Comparison of ENCODE assay signal across 13 mouse cellular contexts in the genomic region with DNA sequence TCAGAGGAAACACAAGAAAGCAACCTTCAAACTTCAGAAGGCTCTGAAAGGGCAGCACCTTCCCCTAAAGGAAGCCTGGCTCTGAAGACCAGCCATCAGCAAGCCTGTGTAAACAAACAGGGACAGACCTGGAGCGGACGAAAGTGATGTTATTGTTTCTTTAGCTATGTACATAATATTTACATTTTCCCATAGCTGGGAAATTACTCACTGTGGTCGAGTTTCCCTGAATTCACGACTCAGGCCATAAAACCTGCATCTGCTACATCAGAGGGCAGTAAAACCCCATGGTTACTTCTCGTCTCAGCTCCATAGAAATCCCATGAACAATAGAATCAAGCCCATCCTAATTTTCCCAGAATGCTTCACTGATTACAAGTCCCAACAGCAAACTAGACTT. TPM values are rescaled to one million over a fixed set of nuclear protein-coding genes. Genes with fewer than 3 reads are reported as not detected.
DNase-seq lines count a peak whose midpoint lies in the region; ATAC-seq and TF ChIP-seq lines count a peak whose summit lies in the region.
"Had no signal": no experiment of that assay in that cellular context is flagged by ENCODE, and none has a peak within 500 bp of the region (broad histone marks: within the 10 kb centered on the region; RNA-seq: fewer than 3 reads in every experiment).

No protein-coding gene starts in this region.

- no peak overlapping the region for H3K9ac ChIP-seq in hindbrain, embryonic 14.5 days
- H3K9ac ChIP-seq in midbrain, embryonic 11.5 days (ENCODE audit: low read length) = no peak overlapping the region
- no peak overlapping the region for H3K9ac ChIP-seq in midbrain, embryonic 16.5 days (ENCODE audit: low read depth, low read length)
- no peak overlapping the region for H3K9ac ChIP-seq in intestine, postnatal 0 days (ENCODE audit: low read depth, low read length)
- H3K9ac ChIP-seq in stomach, embryonic 16.5 days (ENCODE audit: low read length) = no peak overlapping the region
- no peak overlapping the region for H3K9ac ChIP-seq in forebrain, embryonic 16.5 days (replicated peaks; ENCODE audit: low read depth, low read length)
- H3K9ac ChIP-seq: liver, embryonic 14.5 days had no signal

- H3K4me1 ChIP-seq in hindbrain, embryonic 10.5 days (replicated peaks) = peaks cover 45% of the 10 kb centered on the region
- H3K4me1 ChIP-seq in hindbrain, embryonic 14.5 days (replicated peaks; ENCODE audit: control insufficient read depth, insufficient read depth, low read length) = peaks cover 20% of the 10 kb centered on the region
- peaks cover 9% of the 10 kb centered on the region for H3K4me1 ChIP-seq in midbrain, embryonic 11.5 days (ENCODE audit: control insufficient read depth, insufficient read depth, low read length)
- H3K4me1 ChIP-seq in midbrain, embryonic 16.5 days (ENCODE audit: control insufficient read depth, insufficient read depth, low read length) = peaks cover 11% of the 10 kb centered on the region
- H3K4me1 ChIP-seq in intestine, postnatal 0 days (replicated peaks; ENCODE audit: control insufficient read depth, insufficient read depth, low read length) = peaks cover 21% of the 10 kb centered on the region
- H3K4me1 ChIP-seq in stomach, embryonic 16.5 days (ENCODE audit: control insufficient read depth, insufficient read depth, low read length) = peaks cover 51% of the 10 kb centered on the region
- H3K4me1 ChIP-seq in forebrain, embryonic 16.5 days (replicated peaks; ENCODE audit: control insufficient read depth, insufficient read depth, low read length) = peaks cover 13% of the 10 kb centered on the region

- no peaks in the 10 kb centered on the region for H3K36me3 ChIP-seq in hindbrain, embryonic 10.5 days
- no peaks in the 10 kb centered on the region for H3K36me3 ChIP-seq in hindbrain, embryonic 14.5 days (replicated peaks; ENCODE audit: control insufficient read depth, insufficient read depth)
- no peaks in the 10 kb centered on the region for H3K36me3 ChIP-seq in midbrain, embryonic 11.5 days (ENCODE audit: control insufficient read depth, insufficient read depth, low read length)
- H3K36me3 ChIP-seq in midbrain, embryonic 16.5 days (ENCODE audit: control insufficient read depth, insufficient read depth, low read length) = no peaks in the 10 kb centered on the region
- H3K36me3 ChIP-seq in intestine, postnatal 0 days (ENCODE audit: control insufficient read depth, insufficient read depth) = 0 out of 2 replicates have a peak, but pooled peaks cover 11% of the 10 kb centered on the region
- no peaks in the 10 kb centered on the region for H3K36me3 ChIP-seq in stomach, embryonic 16.5 days (ENCODE audit: control insufficient read depth, insufficient read depth, low read length)
- no peaks in the 10 kb centered on the region for H3K36me3 ChIP-seq in forebrain, embryonic 16.5 days (ENCODE audit: control insufficient read depth, insufficient read depth)

- DNase-seq in hindbrain, embryonic 10.5 days (ENCODE audit: low spot score) = no peak
- no peak for DNase-seq in hindbrain, embryonic 14.5 days (ENCODE audit: low spot score)
- DNase-seq in midbrain, embryonic 11.5 days (ENCODE audit: low spot score, missing footprints) = peak; percentile 69
- DNase-seq in thymus, postnatal 14 days = no peak
- DNase-seq: cerebellum, adult 2 months; kidney, postnatal 25 days had no signal

- H3K27ac ChIP-seq in hindbrain, embryonic 10.5 days = peak overlapping the region; percentile 18; the same call in 1 of the 2 replicates
- H3K27ac ChIP-seq in hindbrain, embryonic 14.5 days = no peak overlapping the region
- no peak overlapping the region for H3K27ac ChIP-seq in midbrain, embryonic 11.5 days (ENCODE audit: low read depth, low read length)
- H3K27ac ChIP-seq in midbrain, embryonic 16.5 days (ENCODE audit: low read length) = no peak overlapping the region
- H3K27ac ChIP-seq in intestine, postnatal 0 days (ENCODE audit: low read depth, low read length) = peak overlapping the region; percentile 3
- H3K27ac ChIP-seq in stomach, embryonic 16.5 days (ENCODE audit: low read length) = peak overlapping the region; percentile 67
- no peak overlapping the region for H3K27ac ChIP-seq in forebrain, embryonic 16.5 days (ENCODE audit: low read length)
- H3K27ac ChIP-seq: liver, embryonic 14.5 days had no signal

- WGBS in hindbrain, embryonic 10.5 days = 51% methylated on average over 5 of the region's 5 CpGs
- 44% methylated on average over 5 of the region's 5 CpGs for WGBS in hindbrain, embryonic 14.5 days
- 56% methylated on average over 5 of the region's 5 CpGs for WGBS in midbrain, embryonic 11.5 days
- WGBS in midbrain, embryonic 16.5 days = 53% methylated on average over 5 of the region's 5 CpGs
- WGBS in intestine, postnatal 0 days = 8% methylated on average over 5 of the region's 5 CpGs
- WGBS in stomach, embryonic 16.5 days = 15% methylated on average over 5 of the region's 5 CpGs
- 56% methylated on average over 5 of the region's 5 CpGs for WGBS in forebrain, embryonic 16.5 days

- TF ChIP-seq CTCF in intestine, postnatal 0 days (IDR thresholded peaks at IDR 0.05; ENCODE audit: low read depth) = peak; percentile 17; the same call in 1 of the 2 replicates

- no peak for ATAC-seq in hindbrain, embryonic 14.5 days (ENCODE audit: low FRiP score)
- no peak for ATAC-seq in midbrain, embryonic 11.5 days (ENCODE audit: low FRiP score)
- no peak for ATAC-seq in midbrain, embryonic 16.5 days
- ATAC-seq in intestine, postnatal 0 days = no peak; the same call in 1 of the 2 replicates
- no peak; the same call in 1 of the 2 replicates for ATAC-seq in stomach, embryonic 16.5 days (ENCODE audit: insufficient read depth, low FRiP score)
- no peak for ATAC-seq in forebrain, embryonic 16.5 days
- ATAC-seq: activated CD4-positive, CD25-positive, alpha-beta regulatory T cell, adult 4 months had no signal

- no peaks in the 10 kb centered on the region for H3K27me3 ChIP-seq in hindbrain, embryonic 10.5 days (ENCODE audit: insufficient read depth, poor library complexity, severe bottlenecking)
- H3K27me3 ChIP-seq in hindbrain, embryonic 14.5 days (ENCODE audit: control insufficient read depth, insufficient read depth, low read length) = no peaks in the 10 kb centered on the region
- no peaks in the 10 kb centered on the region for H3K27me3 ChIP-seq in midbrain, embryonic 11.5 days (ENCODE audit: control insufficient read depth, insufficient read depth, low read length)
- no peaks in the 10 kb centered on the region for H3K27me3 ChIP-seq in midbrain, embryonic 16.5 days (ENCODE audit: control insufficient read depth, insufficient read depth, low read depth, low read length)
- no peaks in the 10 kb centered on the region for H3K27me3 ChIP-seq in intestine, postnatal 0 days (replicated peaks; ENCODE audit: control insufficient read depth, insufficient read depth, low read length)
- no peaks in the 10 kb centered on the region for H3K27me3 ChIP-seq in stomach, embryonic 16.5 days (ENCODE audit: control insufficient read depth, insufficient read depth, low read length)
- H3K27me3 ChIP-seq in forebrain, embryonic 16.5 days (replicated peaks; ENCODE audit: control insufficient read depth, insufficient read depth, low read length) = no peaks in the 10 kb centered on the region

- no peaks in the 10 kb centered on the region for H3K9me3 ChIP-seq in hindbrain, embryonic 10.5 days
- no peaks in the 10 kb centered on the region for H3K9me3 ChIP-seq in hindbrain, embryonic 14.5 days (ENCODE audit: control insufficient read depth, low read length)
- H3K9me3 ChIP-seq in midbrain, embryonic 11.5 days (ENCODE audit: control insufficient read depth, low read length) = no peaks in the 10 kb centered on the region
- no peaks in the 10 kb centered on the region for H3K9me3 ChIP-seq in midbrain, embryonic 16.5 days (replicated peaks; ENCODE audit: control insufficient read depth, low read length, poor library complexity, severe bottlenecking)
- H3K9me3 ChIP-seq in intestine, postnatal 0 days (ENCODE audit: control insufficient read depth) = no peaks in the 10 kb centered on the region
- no peaks in the 10 kb centered on the region for H3K9me3 ChIP-seq in stomach, embryonic 16.5 days (replicated peaks; ENCODE audit: control insufficient read depth, low read length)
- H3K9me3 ChIP-seq in forebrain, embryonic 16.5 days (ENCODE audit: control insufficient read depth, low read length) = no peaks in the 10 kb centered on the region
- H3K9me3 ChIP-seq: megakaryocyte, embryonic 14.5 days had no signal

- no peak overlapping the region for H3K4me3 ChIP-seq in hindbrain, embryonic 10.5 days
- H3K4me3 ChIP-seq in hindbrain, embryonic 14.5 days (replicated peaks; ENCODE audit: low read length) = no peak overlapping the region
- H3K4me3 ChIP-seq in midbrain, embryonic 11.5 days (ENCODE audit: low read depth, low read length) = no peak overlapping the region
- H3K4me3 ChIP-seq in midbrain, embryonic 16.5 days (ENCODE audit: low read depth, low read length) = no peak overlapping the region
- no peak overlapping the region for H3K4me3 ChIP-seq in intestine, postnatal 0 days (ENCODE audit: low read depth, low read length)
- H3K4me3 ChIP-seq in stomach, embryonic 16.5 days (replicated peaks; ENCODE audit: low read length) = no peak overlapping the region
- no peak overlapping the region for H3K4me3 ChIP-seq in forebrain, embryonic 16.5 days (replicated peaks; ENCODE audit: low read length)
- H3K4me3 ChIP-seq: megakaryocyte, embryonic 14.5 days had no signal

- no peak overlapping the region for H3K4me2 ChIP-seq in hindbrain, embryonic 14.5 days (replicated peaks)
- no peak overlapping the region for H3K4me2 ChIP-seq in midbrain, embryonic 11.5 days
- no peak overlapping the region for H3K4me2 ChIP-seq in midbrain, embryonic 16.5 days (ENCODE audit: low read length)
- H3K4me2 ChIP-seq in intestine, postnatal 0 days (replicated peaks; ENCODE audit: low read depth) = no peak overlapping the region
- H3K4me2 ChIP-seq in stomach, embryonic 16.5 days (ENCODE audit: low read depth, low read length) = 0 out of 2 replicates have a peak overlapping the region, but pooled peaks have one; percentile 1
- no peak overlapping the region for H3K4me2 ChIP-seq in forebrain, embryonic 16.5 days (ENCODE audit: low read length)

RNA-seq across cellular contexts. Expression of a gene that starts 11.1 kb away (rescaled TPM):
- 8.0 and 11.4 TPM in 2 replicates for polyA plus RNA-seq in hindbrain, embryonic 10.5 days (2016; fragmentation: Nextera tagmentation; extraction: Ambion mirVana)
- polyA plus RNA-seq in hindbrain, embryonic 14.5 days (2014; fragmentation: Nextera tagmentation; extraction: Ambion mirVana) = 5.8 and 6.5 TPM in 2 replicates
- polyA plus RNA-seq in midbrain, embryonic 11.5 days (2014; fragmentation: Nextera tagmentation; extraction: Ambion mirVana) = 5.9 and 6.0 TPM in 2 replicates
- 4.2 and 4.6 TPM in 2 replicates for polyA plus RNA-seq in midbrain, embryonic 16.5 days (2015; fragmentation: Nextera tagmentation; extraction: Ambion mirVana)
- polyA plus RNA-seq in intestine, postnatal 0 days (2015; fragmentation: Nextera tagmentation; extraction: Ambion mirVana) = 16.7 and 18.1 TPM in 2 replicates
- polyA plus RNA-seq in stomach, embryonic 16.5 days (2015; fragmentation: Nextera tagmentation; extraction: Ambion mirVana) = 21.3 and 22.0 TPM in 2 replicates
- 4.1 and 5.3 TPM in 2 replicates for polyA plus RNA-seq in forebrain, embryonic 16.5 days (2015; fragmentation: Nextera tagmentation; extraction: Ambion mirVana)

Comparison
In these comparisons a context has a peak if more than half of its experiments do, and no peak if none do; other contexts are left out.
1. H3K27ac ChIP-seq: peak in hindbrain, embryonic 10.5 days (single experiment), intestine, postnatal 0 days (single experiment) and stomach, embryonic 16.5 days (single experiment); none in hindbrain, embryonic 14.5 days (single experiment), midbrain, embryonic 11.5 days (single experiment), midbrain, embryonic 16.5 days (single experiment) and forebrain, embryonic 16.5 days (single experiment).